Mouse (Mus musculus) gastrocnemius, adult 8-10 months (tissue): Measurements from ENCODE around the gene Serpinb12. TPM values are rescaled to one million over a fixed set of nuclear protein-coding genes. Genes with fewer than 3 reads are reported as not detected.
"Not testable (repeated sequence)": the region's sequence is repeated elsewhere in the genome, so short reads cannot be mapped to it uniquely, and the experiment has no call there.

Experiments
- DNase-seq, 2 experiments: peaks; one replicate each; pipeline ENCODE4 v3.0.0; 2022; ENCODE audit warnings: low spot score in 2 of 2
- total RNA-seq, 4 experiments: library from RNA; stranded (reverse); gene quantifications; 2 replicates each; pipeline ENCODE4 v1.2.4; 2022

The Serpinb12 gene
- total RNA-seq: not detected

GRCm38 (mm10) chr1:106934265-106934664 lies at the start of gene Serpinb12:
Gene Serpinb12, plus strand, starts transcription at chr1:106934449.
- DNase-seq: no peak

- DNase-seq: not testable (repeated sequence)
These were observed 39.1 kb upstream of the Serpinb12 start for GRCm38 (mm10) chr1:106895142-106895541.

GRCm38 (mm10) chr1:106901406-106901805 lies 32.8 kb upstream of the Serpinb12 start:
- DNase-seq: no peak

DNA sequence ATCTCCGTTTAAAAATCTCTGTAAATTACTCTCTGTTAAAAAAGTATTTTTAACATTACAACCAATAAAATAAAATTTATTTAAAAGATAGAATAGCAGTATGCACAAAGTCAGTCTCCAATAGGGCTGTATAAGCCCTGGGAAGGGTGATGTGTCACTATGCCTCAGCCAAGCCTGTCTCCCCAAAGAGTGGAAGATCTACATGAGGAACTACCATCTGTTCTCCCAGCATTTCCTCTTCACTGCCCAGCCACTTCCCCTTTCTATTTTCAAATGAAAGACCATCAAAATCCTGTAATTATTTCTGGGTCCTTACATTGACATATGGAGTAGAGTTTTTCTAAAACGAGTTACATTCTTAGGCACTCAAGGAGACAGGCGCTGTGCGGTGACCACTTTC lies 2.3 kb upstream of the Serpinb12 start:
- no peak for DNase-seq

GRCm38 (mm10) chr1:106933658-106934057 lies 591 bp upstream of the Serpinb12 start:
- no peak for DNase-seq

GRCm38 (mm10) chr1:106947217-106947616 lies 13.0 kb downstream of the Serpinb12 start:
- DNase-seq: no peak

GRCm38 (mm10) chr1:106959981-106960380 lies 25.7 kb downstream of the Serpinb12 start:
- no peak for DNase-seq

GRCm38 (mm10) chr1:106961023-106961422 lies 26.8 kb downstream of the Serpinb12 start:
- no peak for DNase-seq

- DNase-seq: no peak
These were observed 46.4 kb downstream of the Serpinb12 start, which contains the start of gene Serpinb13 for GRCm38 (mm10) chr1:106980684-106981083. Gene Serpinb13, plus strand, starts transcription at chr1:106980984.

- DNase-seq: no peak
These were observed 48.8 kb downstream of the Serpinb12 start for GRCm38 (mm10) chr1:106983092-106983491.

- DNase-seq: no peak
These were observed 49.6 kb downstream of the Serpinb12 start for GRCm38 (mm10) chr1:106983865-106984264.

DNA sequence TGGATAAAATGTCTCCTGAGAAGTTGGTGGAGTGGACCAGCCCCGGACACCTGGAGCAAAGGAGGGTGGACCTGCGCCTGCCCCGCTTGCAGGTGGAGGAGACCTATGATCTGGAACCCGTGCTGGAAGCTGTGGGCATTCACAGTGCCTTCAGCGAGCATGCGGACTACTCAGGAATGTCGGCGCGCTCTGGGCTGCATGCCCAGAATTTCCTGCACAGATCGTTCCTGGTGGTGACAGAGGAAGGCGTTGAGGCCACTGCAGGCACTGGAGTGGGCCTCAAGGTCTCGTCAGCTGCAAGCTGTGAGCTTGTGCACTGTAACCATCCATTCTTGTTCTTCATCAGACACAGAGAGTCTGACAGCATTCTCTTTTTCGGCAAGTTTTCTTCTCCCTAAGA lies 66.2 kb downstream of the Serpinb12 start:
- DNase-seq: no peak

DNA sequence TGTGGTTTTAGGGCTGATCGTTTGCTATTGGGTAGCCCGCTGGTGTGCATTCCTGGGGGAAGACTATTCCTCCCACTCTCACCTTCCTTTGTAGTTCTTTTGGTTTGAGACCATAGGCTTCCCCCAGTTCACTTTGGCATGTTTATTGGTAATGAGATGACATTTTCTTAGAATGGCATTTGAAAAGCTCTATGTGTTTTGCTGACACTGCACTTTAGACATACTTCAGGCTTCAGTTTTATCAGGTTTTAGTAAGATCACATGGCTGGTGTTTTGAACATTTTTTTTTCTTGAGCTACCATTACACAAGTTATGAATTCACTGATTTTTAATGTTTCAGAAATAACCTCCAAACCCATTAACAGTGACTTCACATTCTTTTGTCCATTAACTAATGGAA lies 67.5 kb downstream of the Serpinb12 start:
- no peak for DNase-seq

GRCm38 (mm10) chr1:107006316-107006715 lies 72.1 kb downstream of the Serpinb12 start:
- no peak for DNase-seq

Other genes with a start within 250 kb of the Serpinb12 start
- 1 to 10 TPM; 1.6 to 2.1 (median 1.7) TPM for gene Bcl2, start 220.2 kb upstream of the Serpinb12 start, total RNA-seq
- 1 to 10 TPM; 2.6 to 4.6 (median 4.0) TPM for gene Kdsr, start 174.7 kb upstream of the Serpinb12 start, total RNA-seq
- 10 to 100 TPM; 14.3 to 22.0 (median 17.3) TPM for gene Vps4b, start 137.7 kb upstream of the Serpinb12 start, total RNA-seq
- gene Serpinb5, start 73.3 kb upstream of the Serpinb12 start, total RNA-seq: not detected
- gene Serpinb13, start 46.5 kb downstream of the Serpinb12 start, total RNA-seq: not detected
- gene Serpinb3a, start 117.9 kb downstream of the Serpinb12 start, total RNA-seq: not detected
- not detected for gene Serpinb3d, start 149.1 kb downstream of the Serpinb12 start, total RNA-seq